Mouse (Mus musculus): Measurements from ENCODE around the gene Suco. TPM values are rescaled to one million over a fixed set of nuclear protein-coding genes. Genes with fewer than 3 reads are reported as not detected.

Suco gene
- polyA plus RNA-seq, 1 experiment: 1.6 TPM

- H3K36me3 ChIP-seq (ENCODE audit: control insufficient read depth, insufficient read depth, low read length): no peaks in the 10 kb centered on the region
- no peaks in the 10 kb centered on the region for H3K27me3 ChIP-seq (ENCODE audit: control insufficient read depth, insufficient read depth, low read length)
- no peak overlapping the region for H3K27ac ChIP-seq (ENCODE audit: insufficient read depth, low read depth, low read length)
- no peak overlapping the region for H3K4me3 ChIP-seq (ENCODE audit: low read depth, low read length)
- WGBS: 65% methylated on average over 7 of the region's 7 CpGs
- 0 out of 2 replicates have a peak, but pooled peaks cover 3% of the 10 kb centered on the region for H3K4me1 ChIP-seq (ENCODE audit: control insufficient read depth, insufficient read depth, insufficient read length, low read length)
- TF ChIP-seq CTCF (IDR thresholded peaks at IDR 0.05; ENCODE audit: extremely low read depth, insufficient read length, insufficient replicate concordance, low read depth, low read length) (no peak), POLR2A (IDR thresholded peaks at IDR 0.05; ENCODE audit: low read depth, low read length) (no peak)
Measured at GRCm38 (mm10) chr1:161918682-161919372, 42.3 kb upstream of the Suco start.

GRCm38 (mm10) chr1:161917940-161918484 lies 41.5 kb upstream of the Suco start:
- no peak for TF ChIP-seq POLR2A (IDR thresholded peaks at IDR 0.05; ENCODE audit: low read depth, low read length)
- 87% methylated on average over 3 of the region's 3 CpGs for WGBS

DNA sequence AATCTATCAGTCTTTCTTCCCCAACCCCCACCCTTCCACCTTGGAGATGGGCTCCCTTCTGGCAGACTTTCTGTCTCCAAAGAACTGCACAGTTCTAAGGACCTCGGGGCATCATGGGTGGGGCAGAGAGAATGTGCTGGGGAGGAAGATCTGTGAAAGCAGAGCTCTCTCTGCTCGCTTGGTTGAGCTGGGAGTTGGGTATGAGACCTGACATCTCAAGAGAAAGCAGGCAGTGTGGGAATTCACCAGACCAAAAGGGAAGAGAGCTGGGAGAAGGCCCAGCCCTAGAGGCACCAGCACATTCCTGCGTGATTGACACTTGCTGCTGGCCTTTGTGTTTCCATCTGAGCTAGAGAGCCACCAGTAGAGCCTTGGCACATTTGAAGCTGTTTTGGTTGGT lies 39.6 kb upstream of the Suco start:
- no peaks in the 10 kb centered on the region for H3K27me3 ChIP-seq (ENCODE audit: control insufficient read depth, insufficient read depth, low read length)
- TF ChIP-seq CTCF (IDR thresholded peaks at IDR 0.05; ENCODE audit: extremely low read depth, insufficient read length, insufficient replicate concordance, low read depth, low read length): no peak
- no peak for TF ChIP-seq POLR2A (IDR thresholded peaks at IDR 0.05; ENCODE audit: low read depth, low read length)
- H3K4me3 ChIP-seq (ENCODE audit: low read depth, low read length): no peak overlapping the region
- no peak overlapping the region for H3K27ac ChIP-seq (ENCODE audit: insufficient read depth, low read depth, low read length)
- peaks cover 3% of the 10 kb centered on the region; the same call in 1 of the 2 replicates for H3K4me1 ChIP-seq (ENCODE audit: control insufficient read depth, insufficient read depth, insufficient read length, low read length)
- WGBS: 61% methylated on average over 3 of the region's 3 CpGs
- H3K36me3 ChIP-seq (ENCODE audit: control insufficient read depth, insufficient read depth, low read length): no peaks in the 10 kb centered on the region

More at GRCm38 (mm10) chr1:161917940-161918484, 41.5 kb upstream of the Suco start:
- Histone ChIP-seq H3K27ac (ENCODE audit: insufficient read depth, low read depth, low read length) (no peak overlapping the region), H3K27me3 (ENCODE audit: control insufficient read depth, insufficient read depth, low read length) (no peaks in the 10 kb centered on the region), H3K4me3 (ENCODE audit: low read depth, low read length) (no peak overlapping the region), H3K4me1 (ENCODE audit: control insufficient read depth, insufficient read depth, insufficient read length, low read length) (peaks cover 6% of the 10 kb centered on the region; the same call in 1 of the 2 replicates), H3K36me3 (ENCODE audit: control insufficient read depth, insufficient read depth, low read length) (no peaks in the 10 kb centered on the region)

DNA sequence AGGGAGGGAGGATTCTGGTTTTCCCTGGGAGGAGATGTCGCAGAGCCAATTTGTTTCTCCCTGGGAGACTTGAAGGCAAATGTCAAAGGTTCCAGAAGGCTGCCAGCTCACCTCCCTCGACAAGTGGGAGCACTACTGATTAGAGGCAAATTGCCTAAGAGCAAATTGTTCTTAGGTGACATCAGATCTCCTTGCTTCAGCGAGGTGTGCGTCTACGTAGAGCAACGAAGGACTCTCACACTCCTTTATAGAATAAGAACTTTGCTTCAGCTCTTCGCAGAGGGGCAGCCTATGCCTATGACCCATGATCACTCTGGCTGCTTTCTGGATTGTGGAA lies 37.1 kb upstream of the Suco start:
- WGBS: 42% methylated on average over 7 of the region's 7 CpGs
- H3K27ac ChIP-seq (ENCODE audit: insufficient read depth, low read depth, low read length): no peak overlapping the region
- no peak for TF ChIP-seq CTCF (IDR thresholded peaks at IDR 0.05; ENCODE audit: extremely low read depth, insufficient read length, insufficient replicate concordance, low read depth, low read length)
- no peak for TF ChIP-seq POLR2A (IDR thresholded peaks at IDR 0.05; ENCODE audit: low read depth, low read length)
- no peaks in the 10 kb centered on the region for H3K36me3 ChIP-seq (ENCODE audit: control insufficient read depth, insufficient read depth, low read length)
- no peak overlapping the region for H3K4me3 ChIP-seq (ENCODE audit: low read depth, low read length)
- H3K4me1 ChIP-seq (ENCODE audit: control insufficient read depth, insufficient read depth, insufficient read length, low read length): peaks cover 3% of the 10 kb centered on the region; the same call in 1 of the 2 replicates
- no peaks in the 10 kb centered on the region for H3K27me3 ChIP-seq (ENCODE audit: control insufficient read depth, insufficient read depth, low read length)

DNA sequence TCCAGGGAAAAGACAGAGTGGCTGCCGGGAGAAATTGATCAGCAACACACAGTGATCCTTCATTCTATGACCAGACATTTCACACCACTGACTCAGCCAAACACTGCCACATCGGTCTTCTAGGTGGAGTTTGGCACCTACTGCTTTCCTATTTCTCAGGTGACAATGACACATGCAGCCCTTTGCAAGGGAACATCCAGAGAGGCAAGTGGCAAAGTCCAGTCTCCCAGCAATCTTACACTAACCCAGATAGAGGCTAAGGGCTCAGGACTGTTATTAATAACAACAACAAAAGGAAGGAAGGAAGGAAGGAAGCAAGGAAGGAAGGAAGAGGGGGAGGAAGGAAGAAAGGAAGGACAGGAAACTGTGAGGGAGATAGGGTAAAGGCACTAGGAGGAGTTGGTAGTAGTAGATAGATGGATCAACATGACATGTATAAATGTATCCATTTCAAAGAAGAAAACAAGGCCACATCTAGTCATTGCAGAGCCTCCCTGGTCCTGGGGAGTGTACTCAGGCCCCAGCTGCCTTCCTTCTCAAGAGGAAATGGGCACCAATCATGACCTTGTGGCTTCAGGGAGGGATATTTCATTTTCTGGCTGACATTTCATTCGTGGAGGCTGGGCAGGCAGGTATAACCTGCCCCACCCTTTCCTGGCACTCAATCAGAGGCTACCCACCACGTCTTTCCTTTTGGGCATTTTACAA lies 36.6 kb upstream of the Suco start:
- no peak overlapping the region for H3K4me3 ChIP-seq (ENCODE audit: low read depth, low read length)
- TF ChIP-seq CTCF (IDR thresholded peaks at IDR 0.05; ENCODE audit: extremely low read depth, insufficient read length, insufficient replicate concordance, low read depth, low read length) (no peak), POLR2A (IDR thresholded peaks at IDR 0.05; ENCODE audit: low read depth, low read length) (no peak)
- H3K27me3 ChIP-seq (ENCODE audit: control insufficient read depth, insufficient read depth, low read length): no peaks in the 10 kb centered on the region
- 0 out of 2 replicates have a peak overlapping the region, but pooled peaks have one; percentile 25 for H3K27ac ChIP-seq (ENCODE audit: insufficient read depth, low read depth, low read length)
- peaks cover 3% of the 10 kb centered on the region; the same call in 1 of the 2 replicates for H3K4me1 ChIP-seq (ENCODE audit: control insufficient read depth, insufficient read depth, insufficient read length, low read length)
- H3K36me3 ChIP-seq (ENCODE audit: control insufficient read depth, insufficient read depth, low read length): no peaks in the 10 kb centered on the region
- WGBS: 30% methylated on average over 4 of the region's 4 CpGs

DNA sequence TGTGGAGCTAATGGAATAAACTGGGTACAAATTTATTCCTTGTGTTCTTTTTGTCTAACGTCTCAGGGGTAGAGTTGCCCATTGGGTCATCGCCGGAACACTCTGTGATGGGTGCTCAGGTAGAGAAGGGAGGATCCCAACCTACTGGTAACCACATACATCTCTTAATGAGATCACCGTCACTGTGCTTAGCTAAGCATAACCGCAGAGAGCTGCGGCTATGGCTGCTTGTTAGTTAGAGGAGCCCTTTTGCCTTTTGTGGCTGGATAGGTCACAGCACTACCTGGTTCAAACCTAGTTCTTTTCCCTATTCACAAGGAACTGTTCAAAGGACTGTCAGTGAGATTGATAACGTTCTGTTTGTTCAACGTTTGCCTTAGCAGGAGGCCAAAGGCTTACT lies 32.6 kb upstream of the Suco start:
- no peak overlapping the region for H3K27ac ChIP-seq (ENCODE audit: insufficient read depth, low read depth, low read length)
- WGBS: 71% methylated on average over 8 of the region's 8 CpGs
- H3K36me3 ChIP-seq (ENCODE audit: control insufficient read depth, insufficient read depth, low read length): no peaks in the 10 kb centered on the region
- no peaks in the 10 kb centered on the region for H3K27me3 ChIP-seq (ENCODE audit: control insufficient read depth, insufficient read depth, low read length)
- TF ChIP-seq POLR2A (IDR thresholded peaks at IDR 0.05; ENCODE audit: low read depth, low read length) (no peak), CTCF (IDR thresholded peaks at IDR 0.05; ENCODE audit: extremely low read depth, insufficient read length, insufficient replicate concordance, low read depth, low read length) (no peak)
- peaks cover 6% of the 10 kb centered on the region; the same call in 1 of the 2 replicates for H3K4me1 ChIP-seq (ENCODE audit: control insufficient read depth, insufficient read depth, insufficient read length, low read length)
- H3K4me3 ChIP-seq (ENCODE audit: low read depth, low read length): no peak overlapping the region

DNA sequence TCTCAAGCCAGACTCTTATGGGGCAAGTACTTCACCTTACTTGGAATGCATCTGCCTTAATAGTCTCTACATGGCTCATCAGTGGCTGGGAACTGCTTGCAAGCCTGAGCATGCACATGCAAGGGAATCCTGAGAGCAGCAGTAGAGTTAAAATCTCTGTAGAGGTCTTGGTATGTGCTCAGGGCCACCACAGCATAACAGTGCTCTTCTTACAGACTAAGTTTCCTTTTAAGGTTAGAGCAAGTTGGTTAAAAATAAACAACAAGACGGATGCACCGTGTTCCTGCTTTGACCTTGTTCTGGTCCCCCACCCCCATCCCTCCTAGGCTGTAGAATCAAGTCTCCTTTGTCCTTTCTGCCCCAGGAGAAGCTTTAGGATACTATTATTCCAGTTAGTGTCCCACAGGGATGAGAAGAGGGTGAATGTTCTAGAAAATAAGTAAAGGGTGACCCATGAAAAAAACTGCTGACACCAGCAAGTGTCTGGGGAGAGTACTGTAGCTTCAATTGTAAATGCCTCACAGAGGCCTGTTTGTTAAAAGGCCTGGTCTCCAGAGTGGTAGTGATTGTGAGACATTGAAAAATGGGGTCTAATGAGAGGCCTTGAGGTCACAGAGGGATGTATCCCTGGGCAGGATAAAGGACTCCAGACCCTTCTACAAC lies 31.4 kb upstream of the Suco start:
- TF ChIP-seq CTCF (IDR thresholded peaks at IDR 0.05; ENCODE audit: extremely low read depth, insufficient read length, insufficient replicate concordance, low read depth, low read length) (no peak), POLR2A (IDR thresholded peaks at IDR 0.05; ENCODE audit: low read depth, low read length) (no peak)
- no peaks in the 10 kb centered on the region for H3K27me3 ChIP-seq (ENCODE audit: control insufficient read depth, insufficient read depth, low read length)
- no peaks in the 10 kb centered on the region for H3K36me3 ChIP-seq (ENCODE audit: control insufficient read depth, insufficient read depth, low read length)
- no peak overlapping the region for H3K4me3 ChIP-seq (ENCODE audit: low read depth, low read length)
- peak overlapping the region; percentile 69 for H3K27ac ChIP-seq (ENCODE audit: insufficient read depth, low read depth, low read length)
- H3K4me1 ChIP-seq (ENCODE audit: control insufficient read depth, insufficient read depth, insufficient read length, low read length): peaks cover 3% of the 10 kb centered on the region; the same call in 1 of the 2 replicates
- 37% methylated on average over 2 of the region's 2 CpGs for WGBS
